Mouse (Mus musculus): ENCODE data around the gene Emp2. TPM values are rescaled to one million over a fixed set of nuclear protein-coding genes. Genes with fewer than 3 reads are reported as not detected.

Gene Emp2
- total RNA-seq, 2 experiments from 2014 or later, result 9.7 to 12.5 TPM

GRCm38 (mm10) chr16:10253993-10254392 is 59.8 kb downstream of the Emp2 start:
- DNase-seq (ENCODE audit: low spot score in 2 of 2), result no peak

- no peak for DNase-seq (ENCODE audit: low spot score in 2 of 2)
Observed at GRCm38 (mm10) chr16:10236601-10237000, 77.2 kb downstream of the Emp2 start.

Small RNA genes lying within 50 kb of the gene (microRNA-seq; reads per million reads assigned to microRNA genes)
- gene Gm22932, result not detected

Other genes starting within 250 kb of the Emp2 start
- not detected for gene Rpl39l, start 143.7 kb downstream of the Emp2 start, total RNA-seq (2021)
- 1 to 10 TPM; 1.7 to 1.9 TPM for gene Atf7ip2, start 121.3 kb downstream of the Emp2 start, total RNA-seq (2021)
- gene Tekt5, start 81.5 kb upstream of the Emp2 start, total RNA-seq (2021), result under 1 TPM in 1 of 2 experiments, not detected in 1; 0.28 TPM
- gene Nubp1, start 98.0 kb upstream of the Emp2 start, total RNA-seq (2021), result 10 to 100 TPM; 22.2 to 23.4 TPM
- 1 to 10 TPM; 4.7 to 4.8 TPM for gene Tvp23a, start 133.4 kb upstream of the Emp2 start, total RNA-seq (2021)
- under 1 TPM; 0.37 to 0.56 TPM for gene Ciita, start 166.1 kb upstream of the Emp2 start, total RNA-seq (2021)
- 10 to 100 TPM; 21.8 to 23.0 TPM for gene Dexi, start 229.1 kb upstream of the Emp2 start, total RNA-seq (2021)
- gene Clec16a, start 231.4 kb upstream of the Emp2 start, total RNA-seq (2021), result 10 to 100 TPM; 28.2 to 30.7 TPM

All from adrenal gland, postnatal 4 days (tissue).